Mouse (Mus musculus): ENCODE measurements around the gene Kcnc3. TPM values are rescaled to one million over a fixed set of nuclear protein-coding genes. Genes with fewer than 3 reads are reported as not detected.
A peak's percentile ranks its signal among the peaks of the same experiment; 100 is the strongest.

Kcnc3 gene
- polyA plus RNA-seq, 1 experiment from 2014 or later, result 0.39 TPM

DNA sequence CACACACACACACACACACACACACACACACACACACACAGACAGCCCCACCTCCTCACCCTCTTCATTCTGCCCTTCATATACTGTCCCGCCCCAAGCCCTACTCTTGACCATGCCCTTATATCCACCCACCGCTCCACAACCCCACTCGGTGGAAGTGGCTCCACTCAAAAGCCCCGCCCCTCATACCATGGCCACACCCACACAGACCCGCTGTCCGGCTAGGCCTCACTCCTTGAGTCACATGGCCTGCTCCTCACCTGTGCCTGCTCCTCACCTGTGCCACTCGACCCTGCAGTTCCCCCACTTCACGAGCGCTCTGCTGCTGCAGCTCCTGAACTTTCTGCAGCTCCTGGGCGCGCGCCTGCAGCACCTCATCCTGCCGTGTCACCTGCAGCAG is 40.0 kb downstream of the Kcnc3 start:
- 67% methylated on average over 13 of the region's 13 CpGs for WGBS
- ATAC-seq (ENCODE audit: insufficient number of reproducible peaks, insufficient read depth, low FRiP score, low read depth), result no peak

DNA sequence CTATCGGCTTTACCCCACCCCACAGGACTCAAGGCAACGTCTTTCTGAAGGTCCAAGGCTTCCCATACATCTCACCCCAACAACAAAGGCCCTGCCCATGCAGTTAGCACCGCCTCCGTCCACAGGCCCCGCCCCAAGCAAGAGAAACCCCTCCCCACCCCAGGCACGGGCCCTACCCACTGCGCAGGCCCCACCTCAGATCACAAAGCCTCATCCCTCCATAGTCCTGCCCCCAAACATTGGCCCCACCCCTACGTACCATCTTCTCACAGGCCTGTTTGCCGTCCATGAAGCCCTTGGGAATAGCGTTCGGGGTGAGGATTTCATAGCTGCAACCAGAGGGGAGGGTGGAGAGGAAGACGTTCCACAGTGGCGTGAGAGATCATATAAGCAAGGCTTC is 42.2 kb downstream of the Kcnc3 start:
- Histone ChIP-seq H3K9me3 (ENCODE audit: control insufficient read depth, low read depth, low read length) (no peaks in the 10 kb centered on the region), H3K9ac (replicated peaks; ENCODE audit: low read depth, low read length) (no peak overlapping the region), H3K4me1 (ENCODE audit: control insufficient read depth, insufficient read depth, low read length) (no peaks in the 10 kb centered on the region), H3K27ac (ENCODE audit: low read length) (no peak overlapping the region), H3K4me2 (replicated peaks; ENCODE audit: low read depth, low read length) (no peak overlapping the region), H3K27me3 (ENCODE audit: control insufficient read depth, insufficient read depth, low read length) (no peaks in the 10 kb centered on the region), H3K4me3 (ENCODE audit: low read depth, low read length) (no peak overlapping the region), H3K36me3 (ENCODE audit: control insufficient read depth, insufficient read depth, low read length) (no peaks in the 10 kb centered on the region)
- ATAC-seq (ENCODE audit: insufficient number of reproducible peaks, insufficient read depth, low FRiP score, low read depth), result no peak
- 25% methylated on average over 13 of the region's 13 CpGs for WGBS

More for the DNA sequence above, 40.0 kb downstream of the Kcnc3 start:
- H3K27ac ChIP-seq (ENCODE audit: low read length), result no peak overlapping the region
- H3K27me3 ChIP-seq (ENCODE audit: control insufficient read depth, insufficient read depth, low read length), result no peaks in the 10 kb centered on the region
- H3K4me2 ChIP-seq (replicated peaks; ENCODE audit: low read depth, low read length), result no peak overlapping the region
- H3K4me1 ChIP-seq (ENCODE audit: control insufficient read depth, insufficient read depth, low read length), result no peaks in the 10 kb centered on the region
- H3K9ac ChIP-seq (replicated peaks; ENCODE audit: low read depth, low read length), result no peak overlapping the region
- no peak overlapping the region for H3K4me3 ChIP-seq (ENCODE audit: low read depth, low read length)
- H3K36me3 ChIP-seq (ENCODE audit: control insufficient read depth, insufficient read depth, low read length), result no peaks in the 10 kb centered on the region
- no peaks in the 10 kb centered on the region for H3K9me3 ChIP-seq (ENCODE audit: control insufficient read depth, low read depth, low read length)

DNA sequence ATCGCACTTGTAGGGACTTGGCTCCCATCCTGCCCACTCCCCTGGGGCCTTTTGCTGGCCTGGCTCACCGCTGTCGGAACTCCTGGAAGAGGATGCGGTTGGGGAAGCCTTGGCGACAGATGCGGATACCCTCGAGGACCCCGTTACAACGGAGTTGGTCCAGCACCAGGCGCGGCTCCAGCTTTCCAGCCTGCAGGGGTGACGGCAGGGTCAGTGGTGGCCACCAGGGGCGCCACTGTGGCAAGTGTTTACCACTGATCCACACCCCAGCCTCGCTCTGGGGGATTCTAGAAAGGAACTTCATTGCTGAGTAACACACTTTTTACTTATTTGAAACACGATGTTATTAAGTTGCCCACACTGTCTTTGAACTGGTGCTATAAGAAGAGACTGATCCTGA is 42.9 kb downstream of the Kcnc3 start:
- WGBS, result 17% methylated on average over 15 of the region's 15 CpGs
- Histone ChIP-seq H3K4me3 (ENCODE audit: low read depth, low read length) (no peak overlapping the region), H3K4me2 (replicated peaks; ENCODE audit: low read depth, low read length) (no peak overlapping the region), H3K9ac (replicated peaks; ENCODE audit: low read depth, low read length) (no peak overlapping the region), H3K36me3 (ENCODE audit: control insufficient read depth, insufficient read depth, low read length) (no peaks in the 10 kb centered on the region), H3K9me3 (ENCODE audit: control insufficient read depth, low read depth, low read length) (no peaks in the 10 kb centered on the region), H3K27ac (ENCODE audit: low read length) (no peak overlapping the region), H3K27me3 (ENCODE audit: control insufficient read depth, insufficient read depth, low read length) (0 out of 2 replicates have a peak, but pooled peaks cover under 1% of the 10 kb centered on the region), H3K4me1 (ENCODE audit: control insufficient read depth, insufficient read depth, low read length) (no peaks in the 10 kb centered on the region)
- ATAC-seq (ENCODE audit: insufficient number of reproducible peaks, insufficient read depth, low FRiP score, low read depth), result no peak

- 84% methylated on average over 9 of the region's 9 CpGs for WGBS
- H3K9ac ChIP-seq (replicated peaks; ENCODE audit: low read depth, low read length), result no peak overlapping the region
- H3K4me2 ChIP-seq (replicated peaks; ENCODE audit: low read depth, low read length), result no peak overlapping the region
- H3K27ac ChIP-seq (ENCODE audit: low read length), result no peak overlapping the region
- no peaks in the 10 kb centered on the region for H3K4me1 ChIP-seq (ENCODE audit: control insufficient read depth, insufficient read depth, low read length)
- ATAC-seq (ENCODE audit: insufficient number of reproducible peaks, insufficient read depth, low FRiP score, low read depth), result no peak
- H3K9me3 ChIP-seq (ENCODE audit: control insufficient read depth, low read depth, low read length), result no peaks in the 10 kb centered on the region
- no peaks in the 10 kb centered on the region for H3K36me3 ChIP-seq (ENCODE audit: control insufficient read depth, insufficient read depth, low read length)
- H3K27me3 ChIP-seq (ENCODE audit: control insufficient read depth, insufficient read depth, low read length), result 0 out of 2 replicates have a peak, but pooled peaks cover 9% of the 10 kb centered on the region
- H3K4me3 ChIP-seq (ENCODE audit: low read depth, low read length), result no peak overlapping the region
These were observed 46.2 kb downstream of the Kcnc3 start for GRCm38 (mm10) chr7:44636684-44637083.

DNA sequence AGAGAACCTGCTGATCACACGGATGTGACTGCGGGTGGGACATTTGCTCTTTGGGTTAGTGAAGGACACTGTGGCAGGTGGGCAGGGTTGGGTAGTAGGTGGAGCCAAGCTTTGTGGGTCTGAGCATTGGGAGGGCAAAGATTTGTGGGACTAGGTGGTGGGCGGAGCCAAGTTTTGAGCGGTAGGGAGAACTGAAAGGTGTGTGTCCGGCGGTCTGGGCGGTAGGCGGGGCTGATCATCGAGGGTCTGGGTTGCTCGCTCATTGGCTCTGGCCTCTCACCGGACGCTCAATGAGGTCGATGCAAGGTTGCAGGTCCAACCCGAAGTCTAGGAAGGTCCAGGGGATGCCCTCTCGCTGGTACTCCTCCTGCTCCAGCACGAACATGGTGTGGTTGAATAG is 48.2 kb downstream of the Kcnc3 start:
- ATAC-seq (ENCODE audit: insufficient number of reproducible peaks, insufficient read depth, low FRiP score, low read depth), result peak; percentile 26; the same call in 1 of the 2 replicates
- Histone ChIP-seq H3K27ac (ENCODE audit: low read length) (no peak overlapping the region), H3K4me3 (ENCODE audit: low read depth, low read length) (no peak overlapping the region), H3K9ac (replicated peaks; ENCODE audit: low read depth, low read length) (no peak overlapping the region), H3K9me3 (ENCODE audit: control insufficient read depth, low read depth, low read length) (no peaks in the 10 kb centered on the region), H3K4me1 (ENCODE audit: control insufficient read depth, insufficient read depth, low read length) (no peaks in the 10 kb centered on the region), H3K27me3 (ENCODE audit: control insufficient read depth, insufficient read depth, low read length) (0 out of 2 replicates have a peak, but pooled peaks cover 9% of the 10 kb centered on the region), H3K4me2 (replicated peaks; ENCODE audit: low read depth, low read length) (0 out of 2 replicates have a peak overlapping the region, but pooled peaks have one; percentile 12), H3K36me3 (ENCODE audit: control insufficient read depth, insufficient read depth, low read length) (no peaks in the 10 kb centered on the region)
- WGBS, result 9% methylated on average over 16 of the region's 16 CpGs

GRCm38 (mm10) chr7:44640843-44641605 is 50.6 kb downstream of the Kcnc3 start:
- Histone ChIP-seq H3K9ac (replicated peaks; ENCODE audit: low read depth, low read length) (no peak overlapping the region), H3K9me3 (ENCODE audit: control insufficient read depth, low read depth, low read length) (no peaks in the 10 kb centered on the region), H3K4me2 (replicated peaks; ENCODE audit: low read depth, low read length) (peak overlapping the region; percentile 19), H3K27me3 (ENCODE audit: control insufficient read depth, insufficient read depth, low read length) (peaks cover 18% of the 10 kb centered on the region; the same call in 1 of the 2 replicates), H3K4me1 (ENCODE audit: control insufficient read depth, insufficient read depth, low read length) (no peaks in the 10 kb centered on the region), H3K36me3 (ENCODE audit: control insufficient read depth, insufficient read depth, low read length) (no peaks in the 10 kb centered on the region), H3K4me3 (ENCODE audit: low read depth, low read length) (0 out of 2 replicates have a peak overlapping the region, but pooled peaks have one; percentile 1), H3K27ac (ENCODE audit: low read length) (no peak overlapping the region)
- WGBS, result 16% methylated on average over 25 of the region's 25 CpGs
- ATAC-seq (ENCODE audit: insufficient number of reproducible peaks, insufficient read depth, low FRiP score, low read depth), result no peak

GRCm38 (mm10) chr7:44641887-44642286 is 51.4 kb downstream of the Kcnc3 start:
- Histone ChIP-seq H3K4me2 (replicated peaks; ENCODE audit: low read depth, low read length) (no peak overlapping the region), H3K4me1 (ENCODE audit: control insufficient read depth, insufficient read depth, low read length) (no peaks in the 10 kb centered on the region), H3K27me3 (ENCODE audit: control insufficient read depth, insufficient read depth, low read length) (peaks cover 18% of the 10 kb centered on the region; the same call in 1 of the 2 replicates), H3K9ac (replicated peaks; ENCODE audit: low read depth, low read length) (no peak overlapping the region), H3K9me3 (ENCODE audit: control insufficient read depth, low read depth, low read length) (no peaks in the 10 kb centered on the region), H3K36me3 (ENCODE audit: control insufficient read depth, insufficient read depth, low read length) (no peaks in the 10 kb centered on the region), H3K4me3 (ENCODE audit: low read depth, low read length) (no peak overlapping the region), H3K27ac (ENCODE audit: low read length) (no peak overlapping the region)
- WGBS, result 34% methylated on average over 8 of the region's 8 CpGs
- no peak for ATAC-seq (ENCODE audit: insufficient number of reproducible peaks, insufficient read depth, low FRiP score, low read depth)

GRCm38 (mm10) chr7:44645256-44645655 is 54.8 kb downstream of the Kcnc3 start:
- H3K4me3 ChIP-seq (ENCODE audit: low read depth, low read length), result no peak overlapping the region
- H3K4me1 ChIP-seq (ENCODE audit: control insufficient read depth, insufficient read depth, low read length), result no peaks in the 10 kb centered on the region
- 73% methylated on average over 5 of the region's 5 CpGs for WGBS
- no peak overlapping the region for H3K4me2 ChIP-seq (replicated peaks; ENCODE audit: low read depth, low read length)
- ATAC-seq (ENCODE audit: insufficient number of reproducible peaks, insufficient read depth, low FRiP score, low read depth), result no peak
- no peaks in the 10 kb centered on the region for H3K9me3 ChIP-seq (ENCODE audit: control insufficient read depth, low read depth, low read length)
- H3K27ac ChIP-seq (ENCODE audit: low read length), result no peak overlapping the region
- no peaks in the 10 kb centered on the region for H3K36me3 ChIP-seq (ENCODE audit: control insufficient read depth, insufficient read depth, low read length)
- H3K27me3 ChIP-seq (ENCODE audit: control insufficient read depth, insufficient read depth, low read length), result peaks cover 9% of the 10 kb centered on the region; the same call in 1 of the 2 replicates
- H3K9ac ChIP-seq (replicated peaks; ENCODE audit: low read depth, low read length), result no peak overlapping the region
